Mouse (Mus musculus) left cerebral cortex, postnatal 10 days (tissue): ENCODE results near the gene Krt27. TPM values are rescaled to one million over a fixed set of nuclear protein-coding genes. Genes with fewer than 3 reads are reported as not detected.
A peak's percentile ranks its signal among the peaks of the same experiment; 100 is the strongest.

Source experiments
- DNase-seq, 2 experiments: peaks; one replicate each; pipeline ENCODE4 v3.0.0; 2021 to 2022; ENCODE audit warnings: low spot score in 2 of 2, mixed read lengths in 1 of 2; ENCODE audit errors: extremely low spot score in 1 of 2
- intact Hi-C: fragments of 180-260 bp; cut with DNase I; formaldehyde crosslinking; loops from one replicate; pipeline ENCODE4 v1.15.1; 2025
- total RNA-seq, 2 experiments: library from RNA; stranded (reverse); gene quantifications; 2 replicates each; pipeline ENCODE4 v1.2.3; 2021

Gene Krt27
- not detected for total RNA-seq

DNA sequence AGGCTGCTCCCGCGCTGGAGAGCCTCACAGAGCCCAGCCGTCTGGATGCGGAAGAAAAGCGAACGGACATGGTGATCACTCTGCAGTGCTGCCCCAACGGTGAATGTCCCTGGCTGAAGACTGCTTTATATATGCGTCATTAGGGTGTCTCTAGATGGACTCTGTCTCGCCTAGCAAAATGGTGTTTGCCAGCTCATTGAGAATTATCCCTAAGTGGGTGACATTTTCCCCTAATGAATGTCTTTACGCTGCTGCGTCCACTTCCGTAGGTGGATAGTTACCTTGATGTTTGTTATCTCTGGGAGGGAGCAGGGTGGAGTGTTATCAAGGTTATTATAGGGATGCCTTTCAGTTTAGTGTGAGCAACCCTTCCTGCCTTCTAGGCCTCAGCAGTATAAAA, at the start of gene Krt27:
TSS of gene Krt27 (minus strand) at position 101 of the 400 bp plus-strand sequence.
- intact Hi-C loops = no loop called here
- DNase-seq = no peak

DNA sequence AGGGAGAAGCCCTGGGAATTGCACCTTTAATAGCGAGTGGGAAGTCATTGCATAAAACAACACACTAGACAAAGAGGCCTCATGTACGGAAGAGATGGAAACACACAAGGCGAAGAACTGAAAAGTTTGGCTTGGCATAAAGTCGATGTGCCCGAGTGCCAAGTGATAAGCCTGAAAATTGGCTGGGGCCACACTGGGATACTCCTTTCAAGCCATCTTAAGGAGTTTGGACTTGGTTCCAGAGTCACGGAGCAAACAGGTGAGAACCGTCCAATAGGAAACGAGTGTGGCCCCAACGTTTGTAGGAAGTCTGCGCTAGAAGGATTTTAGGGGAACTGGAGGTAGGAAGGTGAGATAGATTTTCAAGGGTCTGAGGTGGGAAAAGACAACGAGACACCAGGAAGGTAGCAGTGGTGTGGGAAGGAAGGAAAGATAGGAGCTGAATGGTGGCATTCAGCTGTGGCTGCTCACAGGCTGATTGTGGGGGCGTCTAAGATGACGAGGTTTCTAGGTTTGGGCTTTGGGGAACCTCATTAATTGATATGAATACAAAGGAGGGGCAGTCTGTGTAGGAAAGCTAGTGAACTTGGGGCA, 49.1 kb upstream of the Krt27 start:
- intact Hi-C loops = no loop called here
- no peak for DNase-seq

DNA sequence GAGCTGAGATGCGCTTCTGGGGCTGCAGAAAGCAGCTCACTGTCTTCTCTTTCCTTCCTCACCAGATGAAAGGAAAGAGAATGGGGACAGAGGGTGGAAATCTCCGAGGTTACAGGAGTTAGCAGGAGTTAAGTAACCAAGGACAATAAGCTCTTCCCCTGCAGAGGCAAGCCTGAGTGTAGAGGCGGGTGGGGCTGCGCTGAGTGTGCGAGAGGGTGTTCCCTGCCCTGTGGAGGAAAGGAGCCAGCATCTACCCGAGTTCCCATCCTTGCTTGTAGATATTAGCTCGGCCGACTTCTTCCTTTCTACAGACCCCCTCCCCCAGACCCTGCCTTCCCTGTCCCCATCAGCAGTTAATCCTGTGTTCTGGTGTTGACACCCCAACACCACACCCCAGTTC, 47.9 kb upstream of the Krt27 start:
- intact Hi-C loops = no loop called here
- DNase-seq = no peak

DNA sequence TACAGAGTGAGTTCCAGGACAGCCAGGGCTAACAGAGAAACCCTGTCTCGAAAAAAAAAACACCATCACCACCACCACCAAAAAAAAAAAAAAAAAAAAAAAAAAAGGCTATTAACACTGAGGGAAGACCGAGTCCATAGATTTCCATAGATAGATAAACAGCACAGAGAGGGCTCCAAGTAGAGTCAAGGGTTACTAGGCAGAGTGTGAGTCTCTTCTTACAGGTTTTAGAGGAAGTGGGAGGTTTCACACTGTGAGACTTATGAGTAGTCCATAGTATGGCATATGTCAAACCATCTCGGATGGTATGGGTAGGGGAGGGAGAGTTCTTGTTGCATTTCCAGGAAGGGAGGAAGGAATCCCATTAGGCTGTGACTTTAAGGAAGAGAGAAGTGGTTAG, 47.2 kb upstream of the Krt27 start:
- intact Hi-C loops = no loop called here
- DNase-seq = no peak

DNA sequence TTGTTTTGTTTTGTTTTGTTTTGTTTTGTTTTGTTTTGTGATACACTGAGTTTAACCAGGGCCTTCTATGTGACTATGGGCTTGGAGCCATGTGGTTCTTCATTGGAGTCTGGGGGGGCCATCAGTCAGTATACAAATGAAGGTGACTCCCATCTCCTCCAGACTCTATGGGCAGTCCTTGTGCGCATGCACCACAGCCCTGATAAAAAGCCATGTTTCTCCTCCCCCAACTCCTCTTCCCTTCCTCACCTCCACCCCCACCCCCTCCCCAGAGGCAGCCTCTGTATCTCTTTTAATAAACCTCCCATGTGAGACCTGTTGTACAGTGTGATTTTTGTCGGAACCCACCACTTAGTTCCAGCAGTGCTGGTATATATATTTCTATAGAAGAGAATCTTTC, 45.8 kb upstream of the Krt27 start:
- intact Hi-C loops = no loop called here
- DNase-seq = no peak

DNA sequence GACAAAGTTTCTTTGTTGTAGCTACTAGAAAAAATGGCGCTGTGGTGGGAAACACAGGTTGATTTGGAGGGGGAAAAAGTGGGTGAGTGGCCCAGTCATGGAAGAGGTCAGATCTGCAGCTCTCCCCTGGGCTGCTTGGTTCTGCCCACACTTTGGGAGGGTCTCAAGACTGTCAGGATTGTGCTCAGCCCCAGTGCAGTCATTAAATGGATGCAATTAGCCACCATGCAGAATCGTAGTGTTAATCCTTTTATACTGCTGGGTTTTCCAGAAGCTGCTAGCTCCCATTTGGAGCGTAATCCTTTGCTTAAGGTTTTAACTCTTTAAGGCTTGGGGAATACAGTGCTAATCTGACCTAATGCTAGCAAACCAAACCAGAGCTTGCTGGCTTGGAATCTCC, 45.1 kb upstream of the Krt27 start:
- intact Hi-C loops = no loop called here
- DNase-seq = no peak

DNA sequence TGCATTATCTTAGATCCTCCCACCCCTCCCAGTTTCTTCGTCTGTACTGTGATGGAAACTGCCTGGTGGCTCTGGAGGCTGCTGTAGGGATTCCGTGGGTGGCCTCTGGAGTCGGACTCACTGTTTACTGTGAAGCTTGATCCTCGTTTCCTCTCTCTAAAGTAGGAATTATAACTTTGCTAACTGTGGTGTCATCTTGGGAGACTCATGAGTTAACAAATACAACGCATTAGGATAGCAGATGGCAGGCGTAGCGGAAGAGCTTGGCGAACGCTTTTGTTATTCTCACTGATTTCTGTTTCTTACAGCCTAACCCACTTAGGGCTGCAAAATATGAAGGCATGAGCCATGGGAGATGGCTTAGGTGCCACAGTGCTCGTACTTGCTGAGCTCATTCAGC, 41.6 kb upstream of the Krt27 start:
- intact Hi-C loops = no loop called here
- peak in 1 of 2 experiments; percentile 13 for DNase-seq

DNA sequence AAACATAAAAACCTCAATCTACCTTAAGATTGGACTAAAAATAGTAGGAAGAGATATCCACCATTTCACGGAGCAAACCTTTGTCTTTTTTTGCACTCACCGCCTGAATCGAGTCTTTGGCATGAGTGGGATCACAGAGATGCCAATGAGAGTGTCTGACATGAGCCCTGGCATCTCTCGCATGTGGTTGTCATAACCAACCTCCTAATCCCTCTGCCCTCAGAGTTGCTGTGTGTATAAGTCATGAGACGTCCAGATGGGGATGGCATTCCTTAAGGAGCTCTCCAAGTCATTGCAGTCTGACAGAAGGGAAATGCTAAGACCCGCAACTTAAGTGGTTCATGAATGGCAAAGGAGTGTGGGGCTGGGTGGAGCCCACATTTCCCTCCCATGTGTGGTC, 40.5 kb upstream of the Krt27 start:
- intact Hi-C loops = no loop called here
- DNase-seq = no peak

DNA sequence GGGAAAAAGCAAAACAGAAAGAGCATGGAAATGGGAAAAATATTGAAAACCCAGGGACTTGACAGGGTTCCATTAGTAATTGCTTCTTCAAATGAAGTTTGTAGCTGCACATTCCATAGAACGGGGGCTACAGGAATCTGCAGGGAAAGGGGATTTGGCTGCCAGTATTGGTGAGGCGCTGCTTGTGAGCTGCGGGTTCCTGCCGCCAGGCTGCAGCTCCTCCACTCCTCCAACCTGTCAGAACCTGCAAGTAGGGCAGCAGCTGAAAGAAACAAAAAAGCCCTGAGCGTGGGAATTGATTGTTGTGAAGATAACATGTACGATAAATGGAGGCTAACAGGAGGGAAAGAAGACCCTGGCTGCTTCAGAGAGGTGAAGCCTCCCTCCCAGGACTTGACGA, 40.0 kb upstream of the Krt27 start:
- no peak for DNase-seq
- intact Hi-C loops = no loop called here

DNA sequence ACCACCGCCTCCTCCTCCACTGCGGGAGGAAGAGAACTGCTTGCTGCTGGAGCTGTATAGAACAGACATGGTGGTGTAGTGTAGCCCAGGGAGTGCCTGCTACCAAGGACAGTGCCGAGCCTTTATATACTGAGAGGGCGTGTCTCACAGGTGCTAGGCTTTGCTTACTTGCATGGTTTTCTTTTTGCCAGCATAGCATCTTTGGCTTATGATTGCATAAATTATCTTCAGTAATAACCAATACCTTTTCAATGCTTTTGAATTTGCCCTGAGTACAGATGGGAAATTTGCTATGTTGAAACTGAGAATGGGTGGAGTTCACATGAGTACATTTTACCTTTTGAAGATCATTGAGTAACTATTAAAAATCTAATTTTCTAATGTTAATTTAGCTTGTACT, 38.4 kb upstream of the Krt27 start, which contains the start of gene Krt10:
TSS of gene Krt10 (minus strand) at position 101 of the 400 bp plus-strand sequence.
- DNase-seq = no peak
- intact Hi-C loops = loop anchor here (10.0 kb wide), 2 partner anchors 616 to 776 kb away; no protein-coding TSS in a partner anchor

DNA sequence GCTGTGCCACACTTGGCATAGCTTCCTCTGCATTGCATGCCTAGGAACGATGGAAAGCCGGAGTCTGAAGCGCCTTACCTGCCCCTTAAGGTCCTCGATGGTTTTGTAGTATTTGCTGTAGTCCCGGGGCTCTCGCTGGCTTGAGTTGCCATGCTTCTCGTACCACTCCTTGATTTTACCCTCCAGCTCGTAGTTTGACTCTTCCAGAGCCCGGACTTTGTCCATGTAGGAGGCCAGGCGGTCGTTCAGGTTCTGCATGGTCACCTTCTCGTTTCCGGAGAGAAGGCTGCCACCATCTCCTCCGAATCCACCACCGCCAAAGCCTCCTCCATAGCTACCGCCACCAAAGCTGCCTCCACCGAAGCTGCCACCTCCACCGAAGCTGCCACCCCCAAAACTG, 37.8 kb upstream of the Krt27 start:
- intact Hi-C loops = loop anchor here (10.0 kb wide), 2 partner anchors 616 to 776 kb away; no protein-coding TSS in a partner anchor
- no peak for DNase-seq

DNA sequence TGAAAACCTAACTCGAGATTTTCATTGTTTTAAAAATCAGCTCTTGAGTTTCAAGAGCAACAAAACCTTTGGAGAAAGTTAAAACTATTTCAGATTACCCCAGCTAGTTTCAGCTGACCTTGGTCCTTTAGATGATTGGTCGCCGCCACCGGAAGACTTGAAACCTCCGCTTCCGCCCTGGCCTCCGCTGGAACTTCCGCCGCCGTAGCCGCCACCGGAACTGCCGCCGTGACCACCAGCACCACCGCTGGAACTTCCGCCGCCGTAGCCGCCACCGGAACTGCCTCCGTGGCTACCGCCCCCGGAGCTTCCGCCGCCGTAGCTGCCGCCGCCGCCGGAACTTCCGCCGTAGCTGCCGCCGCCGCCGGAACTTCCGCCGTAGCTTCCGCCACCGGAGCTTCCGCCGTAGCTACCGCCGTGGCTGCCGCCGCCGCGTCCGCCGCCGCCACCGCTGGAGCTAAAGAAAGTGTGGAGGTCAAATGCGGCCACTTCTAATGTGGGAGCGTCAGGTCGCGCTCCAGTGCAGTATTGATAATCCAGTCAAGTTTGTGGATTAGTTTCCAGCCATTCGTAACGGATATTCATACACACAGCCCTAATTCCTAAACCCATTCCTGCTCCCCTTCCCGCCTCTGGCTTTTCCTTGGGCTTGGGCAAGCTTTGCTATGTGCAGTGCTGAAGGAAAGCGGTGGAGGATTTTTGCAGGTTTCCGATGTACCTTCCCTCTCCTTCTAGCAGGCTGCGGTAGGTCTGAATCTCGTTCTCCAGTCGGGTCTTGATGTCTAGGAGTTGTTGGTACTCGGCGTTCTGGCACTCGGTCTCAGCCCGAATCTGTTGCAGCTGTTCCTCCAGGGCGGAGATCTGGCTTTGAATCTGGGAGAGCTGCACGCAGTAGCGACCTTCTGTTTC, 35.2 kb upstream of the Krt27 start:
- peak; percentile 84 to 94 for DNase-seq
- intact Hi-C loops = loop anchor here (10.0 kb wide), 2 partner anchors 619 to 779 kb away; no protein-coding TSS in a partner anchor

DNA sequence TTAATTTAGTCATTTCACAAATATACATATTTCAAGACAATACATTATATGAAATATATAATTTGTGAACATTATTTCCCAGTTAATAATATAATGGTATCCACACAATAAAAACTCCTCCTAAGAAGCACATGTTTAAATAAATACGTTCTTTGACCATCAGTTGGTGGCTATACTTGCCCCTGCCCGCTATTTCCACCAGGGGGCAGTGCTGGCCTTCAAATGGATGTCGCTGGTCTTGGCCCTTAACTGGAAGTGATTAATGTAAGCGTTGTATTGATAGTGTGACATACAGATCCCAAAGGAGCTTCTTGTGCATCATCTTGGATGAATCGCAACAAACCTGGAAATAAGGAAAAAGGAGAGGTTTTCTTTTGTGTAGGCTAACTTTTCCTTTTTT, 28.7 kb upstream of the Krt27 start:
- intact Hi-C loops = loop anchor here (2.0 to 5.0 kb wide), 2 partner anchors 83 to 918 kb away; no protein-coding TSS in a partner anchor
- DNase-seq = peak; percentile 49 to 67

DNA sequence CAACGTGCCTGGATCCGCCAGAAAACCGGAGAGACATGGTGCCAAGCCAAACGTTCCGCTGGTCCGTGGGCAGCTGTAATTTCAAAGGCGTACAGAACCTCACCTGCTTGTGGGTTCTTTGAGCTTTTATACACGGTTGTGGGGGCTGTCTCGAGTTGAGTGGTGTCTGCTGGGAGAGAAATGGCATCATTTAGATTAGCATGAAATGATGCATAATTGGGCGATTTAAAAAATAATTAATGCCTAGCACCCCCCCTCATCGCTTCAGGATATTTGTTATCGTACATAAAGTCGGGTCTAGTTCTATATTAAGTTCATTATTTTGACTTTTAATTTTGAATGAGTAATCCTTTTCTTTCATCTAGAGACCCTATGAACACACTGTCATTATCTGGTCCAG, 23.9 kb upstream of the Krt27 start, which contains the start of gene Krt28:
TSS of gene Krt28 (minus strand) at position 101 of the 400 bp plus-strand sequence.
- intact Hi-C loops = loop anchor here (5.0 kb wide), 1 partner anchor 922 kb away; no protein-coding TSS in a partner anchor
- no peak for DNase-seq

DNA sequence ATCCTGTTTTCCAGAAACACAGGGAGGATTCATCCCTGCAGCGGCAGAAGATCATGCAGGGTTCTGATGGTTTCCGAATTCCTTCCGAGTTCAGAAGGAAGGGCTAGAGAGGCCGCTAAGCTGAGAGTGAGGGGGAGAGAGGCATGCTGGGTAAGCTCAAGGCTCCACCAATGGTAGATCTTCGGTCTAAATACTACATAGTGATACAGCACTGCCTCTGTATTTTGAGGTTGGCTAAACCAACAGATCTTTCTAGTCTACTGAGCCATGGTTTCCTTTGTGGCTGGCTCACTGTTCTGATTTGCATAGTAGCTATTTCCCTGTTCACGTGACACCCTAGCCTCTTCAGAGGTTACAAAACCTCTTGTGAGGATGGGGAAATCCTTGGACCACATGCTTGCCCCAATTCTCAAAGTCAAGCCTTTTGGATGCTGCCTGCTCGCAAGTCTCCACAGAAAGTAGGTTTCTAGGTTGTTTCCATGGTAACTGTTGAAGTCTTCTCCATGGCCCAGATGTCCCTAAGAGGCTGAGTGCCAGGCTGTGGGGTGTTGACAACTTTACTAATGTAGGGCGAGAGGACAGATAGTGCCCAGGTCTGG, 19.0 kb upstream of the Krt27 start:
- intact Hi-C loops = loop anchor here (10.0 kb wide), 1 partner anchor 185 kb away; no protein-coding TSS in a partner anchor
- peak; percentile 50 to 52 for DNase-seq

DNA sequence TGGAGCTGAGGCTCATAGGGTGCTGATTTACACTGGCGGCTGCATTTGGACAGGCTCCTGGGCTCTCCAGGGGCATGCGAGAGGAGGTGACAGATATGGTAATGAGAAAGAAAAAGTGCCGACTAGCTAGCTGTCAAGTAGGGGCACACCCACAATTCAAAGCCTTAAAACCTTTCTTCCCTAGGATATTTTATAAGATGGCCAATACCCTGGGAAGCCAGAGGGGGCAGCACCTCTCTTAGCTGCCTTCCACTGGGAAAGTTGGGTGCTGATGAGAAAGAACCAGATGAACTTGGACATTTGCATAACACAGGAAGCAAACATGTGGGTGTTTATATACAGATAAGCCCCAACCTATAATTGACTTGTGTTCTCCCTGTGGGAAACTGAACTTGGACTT, 18.3 kb upstream of the Krt27 start:
- intact Hi-C loops = loop anchor here (10.0 kb wide), 1 partner anchor 184 kb away; no protein-coding TSS in a partner anchor
- peak in 1 of 2 experiments; percentile 33 for DNase-seq

DNA sequence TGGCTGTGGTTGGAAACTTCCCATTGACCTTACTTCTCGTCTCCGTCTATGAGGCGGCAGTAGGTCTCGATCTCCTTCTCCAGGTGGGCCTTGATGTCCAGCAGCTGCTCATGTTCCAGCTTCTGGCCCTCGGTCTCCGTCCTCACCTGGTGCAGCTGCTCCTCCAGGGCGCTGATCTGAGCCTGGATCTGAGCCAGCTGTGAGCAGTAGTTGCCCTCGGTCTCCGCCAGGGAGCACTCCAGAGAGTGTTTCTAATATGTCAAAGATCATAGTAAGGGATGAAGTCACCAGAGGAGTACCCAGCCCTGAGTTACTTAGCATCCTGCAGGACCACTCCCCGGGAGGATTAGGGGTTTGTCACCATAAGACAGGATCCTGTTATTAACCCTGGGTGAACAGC, 15.9 kb upstream of the Krt27 start:
- intact Hi-C loops = loop anchor here (10.0 kb wide), 1 partner anchor 182 kb away; no protein-coding TSS in a partner anchor

DNA sequence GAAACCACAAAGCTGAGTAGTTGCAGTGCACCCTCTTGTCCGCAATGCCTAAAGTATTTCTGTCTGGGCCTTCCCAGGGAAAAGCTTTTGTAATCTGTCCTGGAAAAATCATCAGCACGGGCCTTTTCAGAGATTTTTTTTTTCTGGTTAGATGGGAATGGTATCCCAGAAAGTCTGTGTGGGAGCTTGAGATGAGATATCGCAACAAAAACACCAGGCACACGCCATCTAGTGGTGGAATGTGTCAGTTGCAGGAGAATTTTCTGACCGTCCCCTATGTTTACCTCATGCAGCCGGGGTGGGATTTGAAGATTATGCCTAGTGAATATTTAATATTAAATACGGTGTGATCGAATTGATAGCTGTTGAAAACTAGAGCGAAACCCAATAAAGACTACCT, 13.5 kb upstream of the Krt27 start:
- intact Hi-C loops = loop anchor here (5.0 to 10.0 kb wide), 2 partner anchors 52 to 180 kb away; no protein-coding TSS in a partner anchor
- peak; percentile 28 to 29 for DNase-seq

More for the DNA sequence above, 15.9 kb upstream of the Krt27 start:
- DNase-seq = peak in 1 of 2 experiments; percentile 44

DNA sequence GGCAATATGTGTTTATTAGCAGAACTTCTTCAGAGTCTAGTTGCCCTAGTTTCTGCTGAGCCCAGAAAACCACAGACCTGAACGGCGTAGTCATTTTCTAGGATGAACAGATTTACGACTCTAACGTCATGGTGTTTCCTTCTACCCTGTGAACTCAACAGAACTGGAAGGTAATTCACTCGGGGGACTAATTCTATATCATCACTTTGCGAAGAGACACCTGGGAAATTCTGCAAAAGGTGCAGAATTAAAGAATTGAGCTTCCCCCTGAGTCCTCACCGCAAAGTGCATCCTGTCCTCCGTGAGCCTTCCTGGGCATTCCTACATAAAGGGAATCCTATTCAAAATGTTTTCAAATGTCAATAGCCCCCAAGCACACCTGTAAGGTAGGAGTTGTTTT, 10.5 kb upstream of the Krt27 start:
- no peak for DNase-seq
- intact Hi-C loops = loop anchor here (5.0 to 10.0 kb wide), 2 partner anchors 49 to 177 kb away; no protein-coding TSS in a partner anchor
